Mouse (Mus musculus): ENCODE results near the gene Ccdc163. TPM values are rescaled to one million over a fixed set of nuclear protein-coding genes. Genes with fewer than 3 reads are reported as not detected.
"Not testable (repeated sequence)": the region's sequence is repeated elsewhere in the genome, so short reads cannot be mapped to it uniquely, and the experiment has no call there.

The Ccdc163 gene
- polyA plus RNA-seq, 1 experiment = 60.7 TPM

DNA sequence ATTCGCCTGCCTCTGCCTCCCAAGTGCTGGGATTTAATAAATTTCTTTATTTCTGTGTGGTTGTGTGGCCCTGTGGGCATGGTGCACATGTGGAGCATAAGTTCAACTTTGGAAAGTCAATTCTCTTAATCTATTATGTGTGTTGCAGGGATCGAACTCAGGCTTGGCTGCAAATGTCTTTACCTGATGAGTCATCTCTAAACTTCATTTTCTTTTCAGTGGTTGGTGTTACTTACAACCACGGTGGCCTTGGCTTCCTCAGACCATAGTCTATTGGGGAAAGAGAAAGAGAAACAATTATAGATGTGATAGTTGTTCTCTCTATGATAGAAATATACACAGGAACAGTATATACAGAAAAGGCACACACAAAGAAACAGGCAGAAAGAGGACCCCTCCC is 32.3 kb upstream of the Ccdc163 start:
- 48% methylated on average over 3 of the region's 3 CpGs for WGBS
- H3K27ac ChIP-seq (ENCODE audit: control insufficient read depth, insufficient read depth, low read depth, low read length, poor library complexity) = no peak overlapping the region
- TF ChIP-seq POLR2A (IDR thresholded peaks at IDR 0.05; ENCODE audit: borderline replicate concordance, control insufficient read depth, low read depth, low read length) (no peak), CTCF (IDR thresholded peaks at IDR 0.05; ENCODE audit: control insufficient read depth, insufficient read depth, low read length) (no peak)

DNA sequence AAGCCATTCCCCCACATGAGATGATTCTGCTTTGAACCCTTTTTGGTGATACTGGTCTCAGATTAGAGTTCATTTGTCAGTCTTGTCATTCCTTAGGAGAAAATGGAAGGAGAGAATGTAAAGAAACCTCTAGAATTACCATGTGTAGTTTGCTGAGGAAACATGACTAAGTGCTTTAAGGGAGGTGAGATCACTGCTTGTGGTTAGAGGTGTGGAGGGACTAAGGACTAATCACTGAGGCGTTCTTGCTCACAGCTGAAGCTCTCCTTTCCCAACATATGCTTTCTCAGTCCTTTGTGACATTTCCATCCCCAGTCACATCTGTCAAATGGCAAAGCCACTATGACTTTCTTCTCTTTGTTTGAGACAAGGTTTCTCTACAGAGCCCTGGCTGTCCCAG is 30.5 kb upstream of the Ccdc163 start:
- no peak overlapping the region for H3K27ac ChIP-seq (ENCODE audit: control insufficient read depth, insufficient read depth, low read depth, low read length, poor library complexity)
- H3K4me3 ChIP-seq (replicated peaks; ENCODE audit: control insufficient read depth, low read depth, low read length) = no peak overlapping the region
- TF ChIP-seq CTCF (IDR thresholded peaks at IDR 0.05; ENCODE audit: control insufficient read depth, insufficient read depth, low read length) (no peak), POLR2A (IDR thresholded peaks at IDR 0.05; ENCODE audit: borderline replicate concordance, control insufficient read depth, low read depth, low read length) (no peak)
- 21% methylated on average over 1 of the region's 1 CpGs for WGBS
- peaks cover 1% of the 10 kb centered on the region; the same call in 1 of the 2 replicates for H3K4me1 ChIP-seq (ENCODE audit: control insufficient read depth, insufficient read depth, low read length)

More for the DNA sequence above, 32.3 kb upstream of the Ccdc163 start:
- Histone ChIP-seq H3K4me1 (ENCODE audit: control insufficient read depth, insufficient read depth, low read length) (peaks cover 1% of the 10 kb centered on the region; the same call in 1 of the 2 replicates), H3K4me3 (replicated peaks; ENCODE audit: control insufficient read depth, low read depth, low read length) (no peak overlapping the region)

DNA sequence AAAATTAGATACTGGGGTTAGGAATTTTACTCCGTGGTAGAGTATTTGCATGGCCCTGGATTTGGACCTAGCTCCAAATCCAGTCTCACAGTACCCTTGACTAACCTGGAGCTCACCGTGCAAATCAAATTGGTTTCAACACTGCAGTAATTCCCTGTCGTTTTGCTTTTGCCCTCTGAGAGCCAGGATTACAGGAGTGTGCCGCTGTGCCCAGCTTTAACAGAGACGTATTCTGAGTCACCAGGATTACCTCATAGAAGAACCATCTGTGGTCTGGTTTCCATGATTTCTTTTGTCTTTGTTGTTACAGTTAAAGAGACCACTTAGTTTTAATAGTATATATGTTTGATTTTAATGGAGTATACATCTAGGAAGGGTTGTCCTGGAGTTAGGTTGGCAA is 29.2 kb upstream of the Ccdc163 start:
- H3K4me1 ChIP-seq (ENCODE audit: control insufficient read depth, insufficient read depth, low read length) = no peaks in the 10 kb centered on the region
- WGBS = 68% methylated on average over 5 of the region's 5 CpGs
- H3K4me3 ChIP-seq (replicated peaks; ENCODE audit: control insufficient read depth, low read depth, low read length) = no peak overlapping the region
- TF ChIP-seq POLR2A (IDR thresholded peaks at IDR 0.05; ENCODE audit: borderline replicate concordance, control insufficient read depth, low read depth, low read length) (no peak), CTCF (IDR thresholded peaks at IDR 0.05; ENCODE audit: control insufficient read depth, insufficient read depth, low read length) (no peak)
- H3K27ac ChIP-seq (ENCODE audit: control insufficient read depth, insufficient read depth, low read depth, low read length, poor library complexity) = no peak overlapping the region

DNA sequence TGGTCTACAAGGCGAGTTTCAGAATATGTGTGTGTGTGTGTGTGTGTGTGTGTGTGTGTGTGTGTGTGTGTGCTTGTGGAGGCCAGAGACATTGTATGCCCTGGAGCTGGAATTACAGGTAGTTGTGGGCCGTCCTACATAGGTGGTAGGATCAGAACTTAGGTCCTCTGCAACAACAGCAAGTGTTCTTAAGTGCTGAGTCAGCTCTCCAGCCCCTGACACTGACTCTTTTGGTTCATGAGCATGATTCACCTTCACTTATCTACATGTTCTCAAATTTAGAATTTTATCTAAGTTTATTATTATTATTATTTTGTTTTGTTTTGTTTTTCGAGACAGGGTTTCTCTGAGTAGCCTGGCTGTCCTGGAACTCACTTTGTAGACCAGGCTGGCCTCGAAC is 27.8 kb upstream of the Ccdc163 start:
- WGBS = 88% methylated on average over 4 of the region's 4 CpGs
- H3K27ac ChIP-seq (ENCODE audit: control insufficient read depth, insufficient read depth, low read depth, low read length, poor library complexity); H3K4me3 ChIP-seq (replicated peaks; ENCODE audit: control insufficient read depth, low read depth, low read length); H3K4me1 ChIP-seq (ENCODE audit: control insufficient read depth, insufficient read depth, low read length): not testable (repeated sequence)

DNA sequence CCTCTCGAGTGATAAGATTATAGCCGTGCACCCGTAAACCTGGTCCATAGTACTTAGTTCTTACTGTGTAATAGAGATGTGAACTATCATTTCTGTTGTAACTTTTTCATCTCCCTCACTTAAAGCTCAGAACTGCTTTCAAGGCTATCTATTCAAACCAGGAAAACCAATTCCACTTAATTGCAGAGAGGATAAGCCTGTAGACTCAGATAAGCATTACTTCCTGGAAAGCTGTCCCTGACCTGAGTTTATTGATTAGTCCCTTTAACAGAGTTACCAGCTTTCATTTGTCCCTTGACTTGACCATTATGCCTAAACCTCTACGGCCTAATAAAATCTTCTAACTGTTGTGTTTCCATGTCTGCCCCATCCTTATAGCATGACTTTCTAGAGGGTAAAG is 24.4 kb upstream of the Ccdc163 start:
- Histone ChIP-seq H3K27ac (ENCODE audit: control insufficient read depth, insufficient read depth, low read depth, low read length, poor library complexity) (no peak overlapping the region), H3K4me3 (replicated peaks; ENCODE audit: control insufficient read depth, low read depth, low read length) (no peak overlapping the region), H3K4me1 (ENCODE audit: control insufficient read depth, insufficient read depth, low read length) (no peaks in the 10 kb centered on the region; the same call in 1 of the 2 replicates)
- WGBS = 57% methylated on average over 4 of the region's 4 CpGs
- TF ChIP-seq POLR2A (IDR thresholded peaks at IDR 0.05; ENCODE audit: borderline replicate concordance, control insufficient read depth, low read depth, low read length) (no peak), CTCF (IDR thresholded peaks at IDR 0.05; ENCODE audit: control insufficient read depth, insufficient read depth, low read length) (no peak)

DNA sequence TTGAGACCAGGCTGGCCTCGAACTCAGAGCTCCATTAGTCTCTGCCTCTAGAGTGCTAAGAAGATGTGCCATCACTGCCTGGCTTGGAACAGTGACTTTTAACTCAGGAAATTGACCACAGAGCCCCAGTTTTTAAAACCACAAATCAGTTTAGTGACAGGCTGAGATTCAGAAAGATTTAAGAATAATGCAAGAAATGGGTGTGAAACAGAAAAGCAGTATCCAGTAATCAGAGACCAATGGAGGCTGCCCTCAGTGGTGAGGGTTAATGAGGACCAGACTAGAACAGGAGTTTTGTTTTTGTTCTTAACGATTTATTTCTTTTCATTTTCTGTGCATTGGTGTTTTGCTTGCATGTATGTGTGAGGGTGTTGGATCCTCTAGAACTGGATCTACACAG is 23.6 kb upstream of the Ccdc163 start:
- WGBS = 66% methylated on average over 2 of the region's 2 CpGs

DNA sequence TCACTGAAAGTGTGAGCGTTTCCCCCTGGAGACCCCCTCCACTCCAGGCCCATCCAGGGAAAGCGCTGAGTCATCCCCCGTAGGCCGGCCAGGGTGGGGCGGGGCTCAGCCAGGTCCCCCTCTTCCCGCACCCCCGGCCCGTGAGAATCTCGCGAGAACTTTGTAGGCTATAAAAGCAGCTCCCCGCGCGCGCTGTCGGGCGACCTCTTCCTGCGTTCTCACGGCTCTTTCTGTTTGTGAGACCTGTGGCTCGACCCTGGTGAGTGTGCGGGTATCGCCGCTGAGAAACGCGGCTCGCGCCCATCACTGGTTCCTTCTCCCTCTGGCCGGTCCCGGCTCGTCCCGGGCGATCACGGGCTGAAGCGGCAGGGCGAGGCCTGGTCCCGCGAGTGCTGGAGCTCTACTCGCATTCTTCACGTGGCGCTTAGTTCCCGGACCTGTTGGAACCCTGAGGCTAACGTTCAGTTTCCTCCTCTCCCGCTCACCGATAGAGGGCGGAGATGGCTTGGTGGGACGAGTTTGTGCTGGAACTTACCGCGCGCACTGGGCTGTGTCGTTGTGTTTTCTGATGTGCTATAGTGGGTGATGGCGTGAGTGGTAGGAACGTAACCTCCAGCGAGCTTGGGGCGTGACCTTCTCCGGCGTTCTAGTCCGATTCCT is 22.8 kb upstream of the Ccdc163 start, which contains the start of gene Prdx1:
Gene Prdx1, plus strand, starts transcription at position 143 of the 660 bp plus-strand sequence.
- peak within 1 kb of the TSS; percentile 72 for H3K4me3 ChIP-seq (replicated peaks; ENCODE audit: control insufficient read depth, low read depth, low read length)
- TF ChIP-seq POLR2A (IDR thresholded peaks at IDR 0.05; ENCODE audit: borderline replicate concordance, control insufficient read depth, low read depth, low read length) (peak; percentile 90; the same call in 1 of the 2 replicates), CTCF (IDR thresholded peaks at IDR 0.05; ENCODE audit: control insufficient read depth, insufficient read depth, low read length) (peak; percentile 87)
- no peaks in the 10 kb centered on the region; the same call in 1 of the 2 replicates for H3K4me1 ChIP-seq (ENCODE audit: control insufficient read depth, insufficient read depth, low read length)
- peak within 1 kb of the TSS; percentile 90 for H3K27ac ChIP-seq (ENCODE audit: control insufficient read depth, insufficient read depth, low read depth, low read length, poor library complexity)
- under 1% methylated on average over 56 of the region's 56 CpGs for WGBS

More for the DNA sequence above, 23.6 kb upstream of the Ccdc163 start:
- TF ChIP-seq CTCF (IDR thresholded peaks at IDR 0.05; ENCODE audit: control insufficient read depth, insufficient read depth, low read length) = no peak
- TF ChIP-seq POLR2A (IDR thresholded peaks at IDR 0.05; ENCODE audit: borderline replicate concordance, control insufficient read depth, low read depth, low read length) = no peak
- Histone ChIP-seq H3K27ac (ENCODE audit: control insufficient read depth, insufficient read depth, low read depth, low read length, poor library complexity) (no peak overlapping the region), H3K4me3 (replicated peaks; ENCODE audit: control insufficient read depth, low read depth, low read length) (no peak overlapping the region), H3K4me1 (ENCODE audit: control insufficient read depth, insufficient read depth, low read length) (no peaks in the 10 kb centered on the region; the same call in 1 of the 2 replicates)

DNA sequence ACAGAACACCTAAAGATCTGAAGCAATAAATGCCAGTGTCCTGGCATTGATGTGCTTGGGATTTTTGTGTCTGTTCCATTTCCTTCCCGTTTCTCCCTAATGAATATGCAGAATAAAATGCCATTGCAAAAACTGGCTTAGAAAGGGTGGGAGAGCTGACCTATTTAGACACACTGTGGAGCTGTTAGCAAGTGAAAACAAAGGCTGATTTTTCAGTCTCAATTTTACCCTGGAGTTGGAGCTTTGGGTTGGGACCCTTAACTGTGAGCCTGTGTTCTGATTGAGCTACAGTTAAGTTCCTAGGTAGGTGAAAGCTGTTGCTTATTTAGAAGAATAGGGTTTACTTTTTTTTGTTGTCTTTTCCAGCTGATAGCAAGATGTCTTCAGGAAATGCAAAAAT is 21.3 kb upstream of the Ccdc163 start:
- H3K4me1 ChIP-seq (ENCODE audit: control insufficient read depth, insufficient read depth, low read length) = no peaks in the 10 kb centered on the region; the same call in 1 of the 2 replicates
- TF ChIP-seq CTCF (IDR thresholded peaks at IDR 0.05; ENCODE audit: control insufficient read depth, insufficient read depth, low read length) = no peak
- TF ChIP-seq POLR2A (IDR thresholded peaks at IDR 0.05; ENCODE audit: borderline replicate concordance, control insufficient read depth, low read depth, low read length) = no peak
- WGBS = 26% methylated on average over 1 of the region's 1 CpGs
- no peak overlapping the region for H3K27ac ChIP-seq (ENCODE audit: control insufficient read depth, insufficient read depth, low read depth, low read length, poor library complexity)
- H3K4me3 ChIP-seq (replicated peaks; ENCODE audit: control insufficient read depth, low read depth, low read length) = no peak overlapping the region
